Mouse (Mus musculus): ENCODE data around the gene Tlr8.

GRCm38 (mm10) chrX:167264086-167264485, at the start of gene Tlr8:
- TF ChIP-seq CTCF (IDR thresholded peaks at IDR 0.05; ENCODE audit: low read depth, low read length) (no peak), POLR2A (IDR thresholded peaks at IDR 0.05; ENCODE audit: borderline replicate concordance, low read depth, low read length) (no peak)

Measured in bone marrow macrophage, adult 2 months (primary cell).